Mouse (Mus musculus): ENCODE data around the gene Limk2.
A peak's percentile ranks its signal among the peaks of the same experiment; 100 is the strongest.

Limk2 gene

GRCm38 (mm10) chr11:3335651-3336216 is 73.3 kb downstream of the Limk2 start:
- peak; percentile 82 to 85 for DNase-seq (ENCODE audit: low read depth in 2 of 2, low spot score in 2 of 2)

- peak in 1 of 2 experiments; percentile 57 for DNase-seq (ENCODE audit: low read depth in 2 of 2, low spot score in 2 of 2)
These were observed 74.2 kb downstream of the Limk2 start for GRCm38 (mm10) chr11:3334711-3335316.

GRCm38 (mm10) chr11:3334141-3334710 is 74.8 kb downstream of the Limk2 start:
- DNase-seq (ENCODE audit: low read depth in 2 of 2, low spot score in 2 of 2) = no peak

GRCm38 (mm10) chr11:3333111-3333695 is 75.8 kb downstream of the Limk2 start:
- DNase-seq (ENCODE audit: low read depth in 2 of 2, low spot score in 2 of 2) = no peak

- DNase-seq (ENCODE audit: low read depth in 2 of 2, low spot score in 2 of 2) = peak; percentile 92 to 95
These were observed 77.0 kb downstream of the Limk2 start for GRCm38 (mm10) chr11:3331756-3332642.

GRCm38 (mm10) chr11:3330991-3331750 is 77.8 kb downstream of the Limk2 start:
- no peak for DNase-seq (ENCODE audit: low read depth in 2 of 2, low spot score in 2 of 2)

- peak; percentile 77 to 85 for DNase-seq (ENCODE audit: low read depth in 2 of 2, low spot score in 2 of 2)
These were observed 78.4 kb downstream of the Limk2 start for GRCm38 (mm10) chr11:3330566-3330965.

- no peak for DNase-seq (ENCODE audit: low read depth in 2 of 2, low spot score in 2 of 2)
These were observed 79.0 kb downstream of the Limk2 start, which contains the start of gene Pik3ip1 for GRCm38 (mm10) chr11:3329891-3330451. Gene Pik3ip1, plus strand, starts transcription at chr11:3330401.

GRCm38 (mm10) chr11:3328806-3329775 is 79.9 kb downstream of the Limk2 start:
- no peak for DNase-seq (ENCODE audit: low read depth in 2 of 2, low spot score in 2 of 2)

GRCm38 (mm10) chr11:3328271-3328670 is 80.7 kb downstream of the Limk2 start:
- peak; percentile 74 to 82 for DNase-seq (ENCODE audit: low read depth in 2 of 2, low spot score in 2 of 2)

- no peak for DNase-seq (ENCODE audit: low read depth in 2 of 2, low spot score in 2 of 2)
These were observed 90.7 kb downstream of the Limk2 start for GRCm38 (mm10) chr11:3318286-3318685.

- no peak for DNase-seq (ENCODE audit: low read depth in 2 of 2, low spot score in 2 of 2)
These were observed 94.8 kb downstream of the Limk2 start for GRCm38 (mm10) chr11:3314148-3314547.

GRCm38 (mm10) chr11:3313294-3313693 is 95.7 kb downstream of the Limk2 start:
- DNase-seq (ENCODE audit: low read depth in 2 of 2, low spot score in 2 of 2) = no peak

GRCm38 (mm10) chr11:3311586-3312347 is 97.2 kb downstream of the Limk2 start:
- no peak for DNase-seq (ENCODE audit: low read depth in 2 of 2, low spot score in 2 of 2)

- DNase-seq (ENCODE audit: low read depth in 2 of 2, low spot score in 2 of 2) = no peak
These were observed 98.0 kb downstream of the Limk2 start for GRCm38 (mm10) chr11:3310789-3311585.

GRCm38 (mm10) chr11:3309884-3310283 is 99.1 kb downstream of the Limk2 start:
- DNase-seq (ENCODE audit: low read depth in 2 of 2, low spot score in 2 of 2) = peak in 1 of 2 experiments; percentile 14

- no peak for DNase-seq (ENCODE audit: low read depth in 2 of 2, low spot score in 2 of 2)
These were observed 101.1 kb downstream of the Limk2 start for GRCm38 (mm10) chr11:3307875-3308274.

Data from CD8-positive naive resting alpha-beta T cell, adult 2 months (primary cell).